Mouse (Mus musculus) stomach, embryonic 16.5 days (tissue): ENCODE data around the gene Zswim8. TPM values are rescaled to one million over a fixed set of nuclear protein-coding genes. Genes with fewer than 3 reads are reported as not detected.

Experiments
- ATAC-seq: fragments of 200-750 bp; cut with Nextera tagmentation; 2 replicates; pipeline ENCODE4 v1.8.0; 2017; ENCODE audit warnings: moderate number of reproducible peaks, moderate TSS enrichment; ENCODE audit not compliant: insufficient read depth, low FRiP score
- H3K27ac ChIP-seq: fragments of 300-500 bp; sonication (generic); 2 replicates; pipeline ENCODE4 v1.5.1; 2014; ENCODE audit warnings: low read length
- H3K27me3 ChIP-seq: fragments of 300-500 bp; sonication (generic); 2 replicates; pipeline ENCODE4 v1.6.1; 2014; ENCODE audit warnings: low read length, control low read depth, mixed read lengths; ENCODE audit not compliant: control insufficient read depth, insufficient read depth
- H3K36me3 ChIP-seq: fragments of 300-500 bp; sonication (generic); 2 replicates; pipeline ENCODE4 v1.6.1; 2014; ENCODE audit warnings: low read length; ENCODE audit not compliant: control insufficient read depth, insufficient read depth
- H3K4me1 ChIP-seq: fragments of 300-500 bp; sonication (generic); 2 replicates; pipeline ENCODE4 v1.6.1; 2014; ENCODE audit warnings: low read length, control low read depth, mixed read lengths; ENCODE audit not compliant: control insufficient read depth, insufficient read depth
- H3K4me2 ChIP-seq: fragments of 300-500 bp; sonication (generic); 2 replicates; pipeline ENCODE4 v1.6.1; 2014; ENCODE audit warnings: low read depth, low read length, mixed read lengths
- H3K4me3 ChIP-seq: fragments of 300-500 bp; sonication (generic); replicated peaks from 2 replicates; pipeline ENCODE4 v1.5.1; 2014; ENCODE audit warnings: mild to moderate bottlenecking, low read length
- H3K9ac ChIP-seq: fragments of 300-500 bp; sonication (generic); 2 replicates; pipeline ENCODE4 v1.6.1; 2014; ENCODE audit warnings: low read length
- H3K9me3 ChIP-seq: fragments of 300-500 bp; sonication (generic); replicated peaks from 2 replicates; pipeline ENCODE4 v1.6.1; 2016; ENCODE audit warnings: low read length, control low read depth; ENCODE audit not compliant: control insufficient read depth
- WGBS: fragments of 180-500 bp; shearing (Covaris S2); extraction: QIAGEN DNeasy Blood & Tissue Kit; methylation state at CpG from one replicate; pipeline ENCODE4 v1.1.7; 2014; 5-methylcytosine and 5-hydroxymethylcytosine counted together
- microRNA-seq: library from miRNA; unstranded; fragments of <30 nt; microRNA quantifications from one replicate; pipeline ENCODE4, GENCODE M21; 2016
- polyA plus RNA-seq: library from polyadenylated mRNA; unstranded; fragments of >200 nt; fragmentation: Nextera tagmentation; extraction: Ambion mirVana; gene quantifications from 2 replicates; pipeline ENCODE4 v1.2.1, GENCODE M21; 2015

Gene Zswim8
- polyA plus RNA-seq, 1 experiment from 2014 or later = 23.2 TPM

- no peaks in the 10 kb centered on the region for H3K27me3 ChIP-seq
- H3K9ac ChIP-seq = no peak overlapping the region
- H3K4me2 ChIP-seq = no peak overlapping the region
- peaks cover 3% of the 10 kb centered on the region; the same call in 1 of the 2 replicates for H3K36me3 ChIP-seq
- H3K9me3 ChIP-seq = no peaks in the 10 kb centered on the region
- H3K4me1 ChIP-seq = peaks cover 4% of the 10 kb centered on the region; the same call in 1 of the 2 replicates
- WGBS = 63% methylated on average over 3 of the region's 3 CpGs
- no peak overlapping the region for H3K4me3 ChIP-seq
- H3K27ac ChIP-seq = no peak overlapping the region
- ATAC-seq = no peak
Observed at GRCm38 (mm10) chr14:20771941-20772340, 64.6 kb downstream of the Zswim8 start.

GRCm38 (mm10) chr14:20772808-20773207 lies 65.5 kb downstream of the Zswim8 start:
- 54% methylated on average over 6 of the region's 6 CpGs for WGBS
- H3K27ac ChIP-seq = 0 out of 2 replicates have a peak overlapping the region, but pooled peaks have one; percentile 24

More at GRCm38 (mm10) chr14:20772808-20773207, 65.5 kb downstream of the Zswim8 start:
- peaks cover 4% of the 10 kb centered on the region; the same call in 1 of the 2 replicates for H3K4me1 ChIP-seq
- no peaks in the 10 kb centered on the region for H3K27me3 ChIP-seq
- H3K4me2 ChIP-seq = no peak overlapping the region
- H3K9ac ChIP-seq = no peak overlapping the region
- H3K4me3 ChIP-seq = no peak overlapping the region
- no peaks in the 10 kb centered on the region for H3K9me3 ChIP-seq
- no peak for ATAC-seq
- H3K36me3 ChIP-seq = peaks cover 7% of the 10 kb centered on the region

Small RNA genes within 50 kb of the gene (microRNA-seq; reads per million reads assigned to microRNA genes)
- 1.5 reads per million for gene Mir6946

Other genes starting within 250 kb of the Zswim8 start
- gene Anxa7, start 227.4 kb upstream of the Zswim8 start, polyA plus RNA-seq = 76.4 and 86.2 TPM in 2 replicates
- 0.52 and 0.56 TPM in 2 replicates for gene Mss51, start 210.7 kb upstream of the Zswim8 start, polyA plus RNA-seq
- gene Ppp3cb, start 161.0 kb upstream of the Zswim8 start, polyA plus RNA-seq = 22.5 and 27.5 TPM in 2 replicates
- 6.4 and 7.4 TPM in 2 replicates for gene Usp54, start 66.5 kb upstream of the Zswim8 start, polyA plus RNA-seq
- 1.4 and 29.8 TPM in 2 replicates for gene Myoz1, start 51.0 kb upstream of the Zswim8 start, polyA plus RNA-seq
- gene Synpo2l, start 39.2 kb upstream of the Zswim8 start, polyA plus RNA-seq = 0.36 and 5.1 TPM in 2 replicates
- gene Sec24c, start 33.2 kb upstream of the Zswim8 start, polyA plus RNA-seq = 90.5 and 110 TPM in 2 replicates
- gene Fut11, start 12.6 kb upstream of the Zswim8 start, polyA plus RNA-seq = 18.3 and 19.3 TPM in 2 replicates
- gene Chchd1, start 4.5 kb upstream of the Zswim8 start, polyA plus RNA-seq = 149 and 187 TPM in 2 replicates
- gene Ndst2, start 27.0 kb downstream of the Zswim8 start, polyA plus RNA-seq = 23.7 and 24.4 TPM in 2 replicates
- gene Camk2g, start 86.5 kb downstream of the Zswim8 start, polyA plus RNA-seq = 43.7 and 45.3 TPM in 2 replicates
- 1.9 and 2.8 TPM in 2 replicates for gene Plau, start 129.1 kb downstream of the Zswim8 start, polyA plus RNA-seq
- gene Vcl, start 221.8 kb downstream of the Zswim8 start, polyA plus RNA-seq = 108 and 116 TPM in 2 replicates